Mouse (Mus musculus): ENCODE data around the gene Dnajc16.

Dnajc16 gene

DNA sequence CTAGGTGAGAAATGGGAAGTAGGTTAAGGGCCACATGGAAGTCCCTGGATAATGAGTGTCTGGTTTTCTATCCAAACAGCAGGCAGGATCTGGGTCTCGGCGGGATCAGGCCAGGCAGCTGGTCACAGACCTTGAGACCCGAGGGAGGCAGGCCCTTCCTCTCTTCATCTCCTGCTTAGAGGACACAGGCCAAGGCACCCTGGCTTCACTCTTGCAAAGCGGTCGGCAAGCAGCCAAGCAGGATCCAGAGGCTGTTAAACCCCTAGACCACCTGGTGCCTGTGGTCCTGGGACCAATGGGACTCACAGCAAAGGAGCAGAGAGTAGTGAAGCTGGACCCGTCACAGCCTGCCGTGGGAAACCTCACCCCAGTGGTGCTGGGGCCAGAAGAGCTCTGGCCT is 5.6 kb upstream of the Dnajc16 start:
- DNase-seq (ENCODE audit: low read depth) = no peak

DNA sequence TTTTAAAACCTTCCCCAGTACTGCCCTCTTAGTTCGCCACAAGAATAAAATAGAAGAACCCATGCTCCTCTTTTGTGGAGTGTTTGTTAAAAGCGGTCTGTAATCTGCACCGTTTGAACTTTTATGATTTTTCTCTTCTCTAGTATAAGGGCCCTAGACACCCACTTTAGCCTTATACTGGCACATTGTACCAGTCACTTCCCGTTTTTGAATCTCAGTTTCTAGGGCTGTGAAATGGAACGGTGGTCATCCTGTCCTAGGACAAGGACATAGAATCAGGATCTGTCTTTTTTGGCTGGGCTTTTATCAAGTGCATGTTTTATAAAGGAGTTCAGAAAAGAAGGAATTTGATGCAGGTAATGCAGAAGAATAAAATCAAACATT is 3.4 kb upstream of the Dnajc16 start:
- no peak for DNase-seq (ENCODE audit: low read depth)

DNA sequence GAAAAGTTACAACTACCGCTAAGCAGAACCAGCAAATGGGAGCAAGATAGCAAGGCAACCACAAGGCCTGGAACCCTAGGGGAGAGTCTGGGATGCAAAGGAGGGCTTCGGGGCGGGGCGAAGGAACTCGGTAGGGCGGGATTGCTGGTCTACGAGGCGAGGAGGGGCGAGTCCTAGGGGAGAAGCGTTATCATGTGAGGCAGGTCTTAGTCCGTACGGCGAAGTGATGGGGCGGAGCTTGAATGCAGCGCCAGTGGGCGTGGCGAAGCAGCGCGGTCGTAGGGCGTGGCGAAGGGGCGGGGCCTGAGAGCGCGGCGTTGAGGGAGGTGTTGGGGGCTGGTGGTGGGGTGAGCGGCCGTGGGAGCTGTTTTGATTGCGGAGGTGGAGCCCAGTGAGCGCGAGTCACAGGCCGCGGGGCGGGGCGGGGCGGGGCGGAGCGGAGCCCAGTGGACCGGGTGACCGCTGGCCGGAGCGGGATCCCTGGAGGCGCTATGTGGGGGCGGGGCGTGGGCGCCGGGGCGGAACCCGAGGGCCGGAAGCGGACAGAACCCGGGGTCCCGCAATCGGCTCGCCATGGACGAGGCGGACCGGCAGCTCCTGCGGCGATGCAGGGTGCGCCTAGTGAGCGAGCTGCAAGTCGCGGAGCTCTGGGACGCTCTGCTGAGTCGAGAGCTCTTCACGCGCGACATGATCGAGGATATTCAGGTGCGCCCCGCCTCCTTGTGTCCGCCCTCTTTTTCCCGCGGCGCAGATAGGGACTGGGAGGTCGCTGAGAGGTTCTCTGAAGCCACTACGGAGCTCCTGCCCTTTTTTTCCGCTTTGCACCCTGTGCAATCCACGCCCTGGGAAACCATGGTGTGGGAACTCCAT is 2.8 kb upstream of the Dnajc16 start, which contains the start of gene Casp9:
Casp9 (plus strand) TSS at position 331 of the 870 bp plus-strand sequence.
- peak; percentile 97 for DNase-seq (ENCODE audit: low read depth)

DNA sequence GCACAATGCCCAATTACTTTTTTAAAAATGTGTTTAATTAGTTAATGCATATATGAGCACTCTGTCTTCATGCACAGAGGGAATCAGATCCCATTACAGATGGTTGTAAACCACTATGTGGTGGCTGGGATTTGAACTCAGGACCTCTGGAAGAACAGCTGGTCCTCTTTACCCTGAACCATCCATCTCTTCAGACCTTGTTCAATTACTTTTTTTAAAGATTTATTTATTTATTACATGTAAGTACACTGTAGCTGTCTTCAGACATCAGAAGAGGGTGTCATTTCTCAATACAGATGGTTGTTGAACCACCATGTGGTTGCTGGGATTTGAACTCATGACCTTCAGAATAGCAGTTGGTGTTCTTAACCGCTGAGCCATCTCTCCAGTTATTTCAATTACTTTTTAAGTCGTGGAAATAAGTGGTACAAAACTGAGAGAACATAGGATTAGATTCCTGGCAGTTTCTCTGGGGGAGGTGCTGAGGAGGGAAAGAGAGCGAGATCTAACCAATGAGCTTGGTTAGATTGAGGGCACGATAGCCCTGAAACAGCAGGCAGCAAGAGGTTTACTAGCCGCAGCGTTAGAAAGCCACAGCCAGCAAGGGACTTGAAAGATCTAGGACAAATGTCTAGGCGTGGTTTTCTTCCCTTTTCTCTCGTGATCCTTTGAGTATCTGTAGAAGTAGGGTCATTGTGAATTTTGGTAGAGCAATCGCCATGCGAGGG is 2.0 kb upstream of the Dnajc16 start:
- no peak for DNase-seq (ENCODE audit: low read depth)

DNA sequence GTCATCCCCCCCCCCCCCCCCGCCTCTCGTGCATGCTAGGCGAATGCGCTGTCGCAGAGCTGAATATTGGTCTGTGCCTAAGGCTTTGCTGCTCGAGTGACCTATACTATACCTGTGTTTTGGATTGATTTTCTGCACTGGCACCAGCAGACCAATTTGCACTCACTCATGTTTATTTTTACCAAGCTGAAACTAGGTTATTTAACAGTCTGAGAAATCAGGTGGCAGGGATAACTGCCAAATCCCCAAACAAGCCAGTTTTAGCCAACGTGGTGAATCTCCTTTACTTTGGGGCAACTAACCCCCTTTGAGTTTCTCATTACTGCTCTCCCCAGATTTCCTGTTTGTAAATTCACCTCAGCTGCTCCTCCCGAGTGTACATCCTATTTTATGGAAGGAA is 1.2 kb upstream of the Dnajc16 start:
- DNase-seq (ENCODE audit: low read depth) = no peak

DNA sequence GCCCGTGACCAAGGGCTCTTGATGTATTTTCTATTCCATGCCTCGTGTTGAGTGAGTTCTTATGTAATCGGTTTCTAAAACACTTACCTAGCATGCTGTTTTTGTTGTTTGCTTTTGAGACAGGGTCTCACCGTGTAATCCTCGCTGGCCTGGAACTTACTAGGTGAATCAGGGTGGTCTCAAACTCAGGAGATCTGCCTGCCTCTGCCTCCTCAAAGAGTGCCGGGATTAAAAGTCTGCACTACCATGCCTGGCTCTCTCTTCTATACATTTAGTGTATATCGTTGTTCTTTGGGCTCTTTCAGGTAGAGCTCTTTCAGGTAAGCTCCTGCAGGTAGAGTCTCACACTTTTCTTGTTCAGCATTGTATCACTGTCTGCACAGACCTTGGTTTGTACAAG is 755 bp upstream of the Dnajc16 start:
- peak; percentile 31 for DNase-seq (ENCODE audit: low read depth)

DNA sequence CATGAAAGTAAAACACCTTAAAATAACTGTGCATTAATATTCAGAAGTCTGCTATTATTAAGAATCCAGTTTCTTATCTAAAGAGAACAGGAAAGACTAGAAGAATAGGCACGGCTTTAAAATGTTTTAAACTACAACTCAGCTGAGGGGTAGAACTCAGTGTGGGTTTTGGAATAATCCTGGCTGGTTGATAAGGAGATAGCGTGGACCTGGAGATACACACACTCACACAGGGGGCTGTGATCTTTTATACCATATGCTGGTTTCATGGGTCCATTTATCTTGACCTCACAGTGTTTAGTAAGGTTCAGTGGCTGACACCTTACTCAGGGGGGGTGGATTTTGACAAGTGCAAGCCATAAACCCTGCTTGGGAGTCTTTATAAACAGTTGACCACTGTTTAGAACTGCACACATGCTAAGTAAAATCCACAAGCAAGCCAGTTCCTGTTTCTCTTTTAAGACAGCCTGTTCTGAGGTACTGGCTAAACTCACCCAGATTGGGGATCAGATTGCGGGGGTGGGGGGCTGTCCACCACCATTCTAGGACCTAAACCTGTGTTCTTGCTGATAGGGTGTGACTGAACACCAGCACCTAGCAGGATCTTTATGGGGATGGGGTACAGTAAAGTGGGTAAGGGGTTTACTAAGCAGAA is 1.0 kb downstream of the Dnajc16 start:
- DNase-seq (ENCODE audit: low read depth) = no peak

DNA sequence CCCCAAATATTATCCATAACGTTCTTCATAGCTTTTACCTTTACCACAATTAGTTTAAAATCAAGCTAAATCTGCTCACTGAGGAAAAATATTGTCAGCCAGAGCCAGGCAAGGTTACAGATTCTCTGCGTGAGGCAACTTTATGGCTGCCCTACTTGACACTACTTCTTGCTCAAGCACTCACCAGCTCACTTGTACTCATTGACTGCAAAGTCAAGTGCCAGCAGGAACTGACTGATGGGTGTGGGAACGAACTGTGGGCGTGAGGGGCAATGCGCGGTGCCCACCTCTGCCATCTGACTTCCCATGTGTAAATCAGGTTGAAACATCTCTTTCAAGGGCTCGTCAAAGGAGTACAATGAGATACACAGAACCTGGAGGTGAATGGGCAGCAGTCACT is 3.3 kb downstream of the Dnajc16 start:
- no peak for DNase-seq (ENCODE audit: low read depth)

DNA sequence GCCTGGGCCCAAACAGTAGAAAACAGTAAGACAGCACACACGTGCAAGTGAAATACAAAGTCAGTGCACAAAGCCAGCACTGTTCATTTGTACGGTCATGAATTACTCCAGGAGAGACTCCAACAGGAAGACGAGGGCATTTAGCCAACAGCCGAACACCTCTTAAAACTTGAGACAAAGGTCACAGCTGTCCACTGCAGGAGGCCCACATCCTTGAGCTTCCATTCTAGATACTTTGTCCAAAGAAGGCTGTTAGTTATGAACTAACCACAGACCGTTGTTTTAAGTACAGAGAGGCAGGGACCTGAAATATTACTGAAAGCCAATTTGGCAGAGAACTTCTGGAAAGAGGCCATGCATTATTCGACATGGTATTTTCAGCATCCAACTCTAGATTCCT is 3.7 kb downstream of the Dnajc16 start:
- DNase-seq (ENCODE audit: low read depth) = no peak

DNA sequence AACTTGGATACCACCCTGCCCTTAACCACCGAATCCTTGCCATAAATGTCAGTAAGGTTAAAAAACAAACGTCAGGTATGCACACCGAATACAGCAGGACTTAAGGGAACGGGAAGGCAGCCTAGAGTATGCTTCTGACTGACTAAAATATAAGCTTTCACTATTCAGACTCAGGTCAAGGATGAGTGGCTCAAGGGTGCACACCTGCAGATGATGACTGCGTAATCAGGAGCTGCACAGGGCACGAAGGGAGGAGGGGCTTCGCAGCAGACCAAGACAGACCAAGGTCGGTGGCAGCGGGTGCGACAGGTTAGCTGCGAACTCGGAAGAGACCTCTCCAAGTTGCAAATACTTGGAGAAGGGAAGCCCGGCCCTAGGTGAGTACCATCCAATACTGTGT is 4.6 kb downstream of the Dnajc16 start:
- DNase-seq (ENCODE audit: low read depth) = no peak

DNA sequence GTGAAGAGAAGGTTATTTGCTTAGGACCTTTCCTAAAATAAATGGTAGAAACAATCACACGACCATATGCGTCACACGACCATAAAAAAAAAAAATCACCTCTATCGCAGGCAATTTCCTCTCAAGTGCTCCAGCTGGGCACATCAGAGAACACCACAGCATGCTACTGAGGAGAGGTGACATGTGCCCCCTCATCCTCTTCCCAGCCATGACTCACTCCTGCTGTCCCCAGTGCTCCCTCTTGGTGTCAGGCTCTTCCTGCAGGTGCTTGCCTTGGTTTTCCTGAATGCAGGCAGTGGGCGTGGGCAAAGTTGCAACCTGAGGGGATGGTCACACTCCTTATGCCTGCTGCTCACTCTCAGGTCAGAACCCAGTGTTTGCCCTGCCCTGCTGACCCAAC is 5.9 kb downstream of the Dnajc16 start:
- no peak for DNase-seq (ENCODE audit: low read depth)

DNA sequence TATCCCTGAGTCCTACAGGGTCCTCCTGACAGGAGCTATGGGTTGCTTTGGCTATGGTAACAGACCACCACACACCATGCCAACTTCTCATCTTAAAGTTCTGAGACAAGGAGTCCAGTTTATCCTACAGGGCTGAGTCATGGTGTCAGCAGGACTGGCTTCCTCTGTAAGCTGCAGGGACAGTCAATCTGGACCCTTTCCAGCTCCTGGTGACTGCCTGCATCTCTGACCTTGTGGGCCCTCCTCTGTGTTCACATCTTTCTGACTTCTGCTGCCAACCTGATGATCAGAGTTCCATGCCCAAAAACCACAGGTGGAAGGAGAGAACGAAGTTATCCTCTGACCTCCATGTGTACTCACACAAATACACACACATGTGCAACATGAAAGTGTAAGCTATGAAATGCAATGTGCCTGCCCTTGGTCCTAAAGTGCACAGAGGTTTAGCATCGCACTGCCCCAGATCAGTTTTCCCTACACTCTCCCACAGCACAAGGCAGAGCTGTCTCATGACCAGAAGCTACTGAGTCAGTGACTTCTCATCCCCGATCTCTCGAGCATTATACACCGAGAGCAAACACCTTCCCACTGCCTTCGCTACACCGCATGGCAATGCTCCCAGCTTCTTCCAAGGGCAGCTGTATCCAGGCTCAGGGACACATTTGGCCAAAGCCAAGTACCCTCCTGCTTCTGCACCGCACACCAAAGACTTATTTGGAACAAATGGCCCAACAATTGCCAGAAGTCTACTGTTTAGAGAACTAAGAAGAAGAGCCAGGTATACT is 9.3 kb downstream of the Dnajc16 start:
- no peak for DNase-seq (ENCODE audit: low read depth)

DNA sequence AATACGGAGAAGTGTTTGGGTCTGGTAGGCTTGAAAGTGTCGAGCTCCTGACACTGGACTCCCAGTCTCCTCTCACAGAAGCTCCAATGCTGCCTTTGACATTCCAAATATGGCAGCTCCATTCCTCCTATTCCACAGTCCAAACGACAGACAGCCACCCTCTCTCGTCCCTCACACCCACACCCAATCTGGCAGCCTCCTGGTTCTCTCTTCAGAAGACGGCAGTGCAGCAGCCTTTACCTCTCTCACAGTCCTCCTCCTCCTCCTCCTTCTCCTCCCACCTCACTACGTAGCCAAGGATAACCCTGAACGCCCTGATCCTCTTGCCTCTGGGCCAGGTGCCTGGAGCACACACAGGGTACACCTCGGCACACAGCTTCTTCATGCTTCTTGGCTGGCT is 10.9 kb downstream of the Dnajc16 start:
- DNase-seq (ENCODE audit: low read depth) = no peak

DNA sequence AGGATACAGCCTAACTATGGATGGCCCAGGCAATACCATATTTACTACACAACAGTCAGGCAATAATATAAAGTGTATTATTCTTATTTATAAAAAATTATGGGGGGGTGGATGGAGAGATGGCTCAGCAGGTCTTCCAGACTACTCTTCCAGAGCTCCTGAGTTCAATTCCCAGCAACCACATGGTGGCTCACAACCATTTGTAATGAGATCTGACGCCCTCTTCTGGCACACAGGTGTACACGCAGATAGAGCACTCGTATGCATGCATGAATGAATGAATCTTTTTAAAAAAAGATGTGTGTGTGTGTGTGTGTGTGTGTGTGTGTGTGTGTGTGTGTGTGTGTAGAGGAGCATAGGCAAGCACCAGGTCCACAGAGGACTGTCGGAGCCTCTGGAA is 17.7 kb downstream of the Dnajc16 start:
- peak; percentile 6 for DNase-seq (ENCODE audit: low read depth)

DNA sequence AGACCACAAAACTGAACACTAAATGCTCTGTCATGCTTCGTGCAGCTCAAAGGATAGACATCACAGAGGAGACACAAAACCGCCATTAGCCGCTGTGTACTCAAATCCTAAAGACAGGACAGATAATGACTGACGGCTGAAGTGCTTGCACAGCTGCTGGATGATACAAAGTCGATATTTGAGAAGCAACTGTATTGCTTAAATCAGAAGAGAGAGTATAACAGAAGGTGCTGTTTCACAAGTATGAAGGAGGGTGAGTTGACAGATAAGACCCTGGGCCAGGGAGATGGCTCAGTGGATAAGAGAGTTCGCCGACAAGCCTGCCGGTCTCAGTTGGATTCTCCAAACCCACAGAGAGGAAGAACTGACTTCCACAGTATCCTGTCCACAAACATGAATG is 18.9 kb downstream of the Dnajc16 start:
- no peak for DNase-seq (ENCODE audit: low read depth)

DNA sequence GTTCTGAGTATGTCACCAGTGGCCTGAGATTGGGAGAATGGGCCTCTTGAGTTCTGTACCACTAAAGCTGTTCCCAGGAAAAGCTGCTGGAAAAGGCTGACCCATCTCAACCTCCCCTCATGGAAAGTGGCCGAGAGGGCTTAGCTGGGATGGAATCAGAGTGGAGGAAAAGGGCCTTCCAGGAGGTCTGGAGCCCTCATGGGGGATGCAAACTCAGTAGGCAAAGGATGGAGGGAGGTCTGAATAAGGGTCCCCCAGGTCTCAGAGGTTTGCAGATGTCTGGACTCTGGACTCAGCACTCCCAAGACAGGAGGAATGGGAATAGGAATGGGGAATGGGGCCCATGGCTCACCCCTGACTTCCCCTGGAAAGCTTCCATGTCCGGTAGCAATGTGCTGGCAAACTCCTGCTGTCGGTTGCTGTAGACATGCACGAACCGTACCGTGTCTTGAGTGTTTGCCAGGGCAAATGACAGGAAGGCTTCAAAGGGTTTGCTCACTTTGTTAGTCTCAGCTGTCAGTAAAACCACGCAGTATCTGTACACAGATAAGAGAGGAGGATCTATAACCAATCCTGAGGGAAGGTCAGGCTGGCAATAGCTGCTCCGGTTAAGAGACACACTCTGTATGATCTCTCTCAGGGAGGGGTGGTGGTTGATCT is 21.1 kb downstream of the Dnajc16 start:
- no peak for DNase-seq (ENCODE audit: low read depth)

DNA sequence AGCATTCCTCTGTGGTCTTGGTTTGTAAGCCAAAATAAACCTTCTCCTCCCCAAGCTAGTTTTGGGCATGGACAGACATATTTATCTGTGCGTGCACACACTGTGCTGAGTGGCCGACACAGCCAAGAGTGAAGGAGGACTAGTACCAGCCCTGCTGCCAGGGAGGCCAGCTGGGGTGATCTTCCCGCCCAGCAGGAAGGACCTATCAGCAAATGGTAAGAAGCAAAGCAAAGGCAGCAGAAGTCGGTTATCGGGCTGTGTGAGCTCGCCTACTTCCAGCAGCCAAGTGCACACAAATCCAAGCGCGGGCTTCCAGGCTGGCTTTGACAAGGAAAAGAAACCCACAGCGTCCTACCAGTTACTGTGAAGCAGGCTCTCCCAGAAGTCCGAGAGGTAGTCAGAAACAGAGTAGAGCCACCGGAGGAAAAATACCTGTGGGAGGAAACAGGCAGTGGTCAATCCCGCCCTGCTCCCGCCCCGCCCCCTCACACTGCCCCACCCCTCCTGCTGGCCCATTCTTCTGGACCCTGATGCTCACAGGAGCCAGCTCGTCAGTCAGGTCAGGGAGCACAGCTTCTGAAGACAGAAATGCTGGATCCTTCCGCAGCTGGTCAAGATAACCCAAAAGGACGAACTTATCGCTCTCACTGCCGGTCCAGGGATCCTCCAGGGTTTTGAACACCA is 23.2 kb downstream of the Dnajc16 start:
- no peak for DNase-seq (ENCODE audit: low read depth)

DNA sequence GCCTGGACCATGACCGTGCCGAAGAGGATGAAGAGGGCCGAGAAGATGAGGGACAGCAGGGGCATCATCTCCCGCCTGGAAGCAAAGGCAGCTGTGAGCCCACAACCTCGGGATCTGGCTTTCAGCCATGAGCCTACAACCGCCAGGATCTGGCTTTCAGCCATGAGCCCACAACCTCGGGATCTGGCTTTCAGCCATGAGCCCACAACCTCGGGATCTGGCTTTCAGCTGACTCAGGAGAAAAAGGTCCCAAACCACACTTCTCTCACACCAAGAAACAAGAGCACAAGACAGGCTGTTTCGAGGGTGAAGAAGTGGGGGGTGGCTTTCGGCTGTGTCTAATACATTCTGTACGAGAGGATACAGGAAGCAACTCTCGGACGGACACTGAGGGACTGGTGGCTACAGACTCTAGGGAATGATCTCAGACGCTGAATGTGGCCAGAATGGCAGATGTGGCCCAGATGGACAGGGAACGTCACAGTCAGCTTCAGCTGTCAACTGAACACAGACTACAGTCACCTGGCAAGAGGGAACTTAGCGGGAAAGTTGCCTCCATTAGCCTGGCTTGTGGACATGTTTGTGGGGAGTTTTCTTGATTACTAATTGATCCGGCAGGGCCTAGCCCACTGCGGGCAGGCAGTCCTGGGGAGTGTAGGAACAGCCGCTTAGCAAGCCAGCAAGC is 23.9 kb downstream of the Dnajc16 start:
- no peak for DNase-seq (ENCODE audit: low read depth)

DNA sequence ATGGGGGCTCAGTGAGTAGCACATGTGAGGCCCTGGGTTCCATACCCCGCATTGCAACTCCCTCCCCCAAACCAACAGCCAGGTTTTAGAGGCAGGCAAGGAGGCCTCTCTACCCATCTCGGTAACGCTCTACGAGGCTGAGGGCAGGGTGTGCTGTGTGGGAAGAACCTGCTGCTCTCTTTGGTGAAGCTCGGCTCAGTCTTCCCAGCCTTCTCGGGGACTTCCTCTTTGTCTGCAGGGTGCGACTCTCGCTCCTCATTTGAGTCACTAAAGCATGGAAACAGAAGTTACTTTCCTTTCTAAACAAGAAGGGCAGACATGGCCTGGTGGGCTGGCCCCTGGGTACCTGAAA is 24.4 kb downstream of the Dnajc16 start:
- peak; percentile 18 for DNase-seq (ENCODE audit: low read depth)

DNA sequence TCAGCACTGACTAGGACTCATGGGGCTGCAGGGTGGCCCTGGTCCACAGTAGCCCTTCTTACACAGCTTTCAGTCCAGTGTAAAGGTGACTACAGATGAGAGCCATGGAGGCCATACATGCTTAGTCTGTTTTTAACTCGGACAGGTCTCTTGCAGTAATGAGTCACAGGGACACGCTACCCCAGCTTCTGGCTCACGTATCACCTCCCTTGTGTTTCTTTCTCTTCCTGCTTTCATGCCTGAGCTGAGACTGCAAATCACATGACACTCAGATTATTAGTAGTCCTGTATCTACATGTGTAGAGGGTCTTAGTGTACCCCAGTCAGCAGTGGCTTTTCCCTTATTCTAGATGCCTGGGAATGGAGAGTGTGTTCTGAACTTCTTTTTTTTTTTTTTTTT is 25.7 kb downstream of the Dnajc16 start:
- no peak for DNase-seq (ENCODE audit: low read depth)

DNA sequence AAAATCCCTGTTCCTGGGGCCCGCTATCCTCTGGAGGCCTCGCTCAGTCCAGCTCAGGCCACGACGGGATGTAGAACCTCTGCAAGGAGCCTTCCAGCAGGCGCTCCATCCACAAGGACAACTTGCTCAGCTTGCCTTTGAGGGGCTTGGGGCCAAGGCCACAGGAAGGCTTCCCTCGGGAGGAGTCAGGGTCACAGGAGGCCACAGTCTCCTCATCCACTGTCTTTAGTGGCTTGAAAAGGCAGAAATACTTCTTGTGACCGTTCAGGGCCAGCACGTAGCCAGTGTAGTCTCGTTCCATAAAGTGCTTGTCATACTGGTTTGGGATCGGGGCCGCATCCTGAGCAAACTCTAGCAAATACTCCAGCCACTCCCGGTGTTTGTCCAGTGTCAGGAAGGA is 27.3 kb downstream of the Dnajc16 start:
- no peak for DNase-seq (ENCODE audit: low read depth)

All from induced T-regulatory cell, adult 2 months (primary cell).